Mouse (Mus musculus): ENCODE results near the gene Awat1. TPM values are rescaled to one million over a fixed set of nuclear protein-coding genes. Genes with fewer than 3 reads are reported as not detected.

The Awat1 gene
- polyA plus RNA-seq (2012; rRNA removed) = 0.14 and 0.16 TPM in 2 replicates

DNA sequence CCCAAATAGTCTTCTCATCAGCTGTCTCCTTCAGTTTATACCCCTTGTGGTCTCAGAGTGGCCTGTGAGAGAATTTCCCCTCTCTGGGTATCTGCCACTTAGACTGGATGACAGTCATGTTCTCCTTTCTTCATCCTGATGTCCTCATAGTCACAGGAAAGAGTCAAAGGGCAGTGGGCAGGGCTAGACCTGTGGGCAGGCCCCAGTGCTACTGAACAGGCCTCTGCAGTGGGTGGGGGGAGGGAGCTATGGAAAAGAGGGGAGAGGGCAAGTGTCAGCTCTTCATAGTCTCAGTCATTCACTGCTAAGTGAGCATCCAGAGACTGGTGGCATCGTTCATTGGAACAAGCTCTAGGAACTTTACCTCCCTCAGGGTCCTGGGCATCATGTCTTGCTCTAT, at the start of gene Awat1:
Awat1 (plus strand) TSS at position 301 of the 400 bp plus-strand sequence.
- H3K27ac ChIP-seq (ENCODE audit: control insufficient read depth, insufficient read depth, low read length) = no peak within 1 kb of the TSS
- no peak within 1 kb of the TSS for H3K4me3 ChIP-seq (ENCODE audit: control insufficient read depth, insufficient read depth, low read length)
- H3K36me3 ChIP-seq (ENCODE audit: control insufficient read depth, insufficient read depth, low read length) = no peaks in the 10 kb centered on the region
- no peak for DNase-seq
- WGBS = 100% methylated on average over 1 of the region's 1 CpGs
- TF ChIP-seq POLR2A (IDR thresholded peaks at IDR 0.05; ENCODE audit: control insufficient read depth, extremely low read depth, insufficient read depth, low read length, poor library complexity) = no peak
- TF ChIP-seq CTCF (IDR thresholded peaks at IDR 0.05; ENCODE audit: borderline replicate concordance, control insufficient read depth, extremely low read depth, insufficient read depth, low read length, poor library complexity) = no peak
- no peaks in the 10 kb centered on the region for H3K4me1 ChIP-seq (replicated peaks; ENCODE audit: control insufficient read depth, insufficient read depth, low read length)
- H3K27me3 ChIP-seq (ENCODE audit: control insufficient read depth, insufficient read depth, low read length) = no peaks in the 10 kb centered on the region

DNA sequence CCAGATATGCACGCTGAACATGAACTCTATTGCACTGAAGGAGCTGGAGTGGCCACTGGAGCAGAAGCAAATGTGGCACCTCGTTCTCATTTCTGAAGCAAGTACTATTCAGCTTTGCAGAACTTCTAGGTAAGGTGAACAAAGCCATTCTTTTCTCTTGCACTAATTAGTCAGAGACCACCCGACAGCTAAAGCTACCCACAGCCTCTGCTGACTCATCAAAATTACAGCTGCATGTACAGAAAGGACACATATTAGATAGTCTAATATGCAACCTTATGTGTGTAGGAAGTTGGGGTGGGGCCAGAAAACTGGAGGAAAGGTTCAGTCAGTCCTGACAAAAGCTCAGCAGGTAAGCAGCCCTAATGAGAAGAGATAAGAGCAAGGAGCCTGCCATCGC, 47.6 kb upstream of the Awat1 start, which contains the start of gene Dgat2l6:
Dgat2l6 (plus strand) TSS at position 368 of the 400 bp plus-strand sequence.
- no peaks in the 10 kb centered on the region for H3K36me3 ChIP-seq (ENCODE audit: control insufficient read depth, insufficient read depth, low read length)
- 78% methylated on average over 4 of the region's 4 CpGs for WGBS
- no peak within 1 kb of the TSS for H3K27ac ChIP-seq (ENCODE audit: control insufficient read depth, insufficient read depth, low read length)
- no peaks in the 10 kb centered on the region for H3K27me3 ChIP-seq (ENCODE audit: control insufficient read depth, insufficient read depth, low read length)
- no peaks in the 10 kb centered on the region for H3K4me1 ChIP-seq (replicated peaks; ENCODE audit: control insufficient read depth, insufficient read depth, low read length)
- TF ChIP-seq CTCF (IDR thresholded peaks at IDR 0.05; ENCODE audit: borderline replicate concordance, control insufficient read depth, extremely low read depth, insufficient read depth, low read length, poor library complexity) (no peak), POLR2A (IDR thresholded peaks at IDR 0.05; ENCODE audit: control insufficient read depth, extremely low read depth, insufficient read depth, low read length, poor library complexity) (no peak)
- H3K4me3 ChIP-seq (ENCODE audit: control insufficient read depth, insufficient read depth, low read length) = no peak within 1 kb of the TSS
- no peak for DNase-seq

DNA sequence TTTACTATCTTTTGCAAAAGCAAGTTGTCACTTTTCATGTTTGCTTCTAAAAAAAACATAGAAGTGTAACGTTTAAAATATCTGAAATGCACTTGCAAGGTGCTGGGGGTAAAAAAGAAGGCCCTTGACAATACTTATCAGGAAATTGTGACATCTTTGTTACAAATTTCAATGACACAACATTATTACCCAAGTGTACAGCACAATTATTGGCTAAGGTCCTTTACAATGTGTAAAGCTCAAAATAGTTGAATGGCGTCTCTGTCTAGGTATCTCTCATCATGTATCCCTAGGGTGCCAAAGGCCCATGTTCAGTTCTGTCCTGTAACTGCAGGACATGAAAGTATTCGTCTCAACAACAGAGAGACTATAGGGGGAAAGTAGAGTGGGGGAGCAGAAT, 16.0 kb upstream of the Awat1 start:
- 95% methylated on average over 3 of the region's 3 CpGs for WGBS
- Histone ChIP-seq H3K4me1 (replicated peaks; ENCODE audit: control insufficient read depth, insufficient read depth, low read length) (no peaks in the 10 kb centered on the region), H3K4me3 (ENCODE audit: control insufficient read depth, insufficient read depth, low read length) (no peak overlapping the region), H3K27ac (ENCODE audit: control insufficient read depth, insufficient read depth, low read length) (no peak overlapping the region), H3K36me3 (ENCODE audit: control insufficient read depth, insufficient read depth, low read length) (no peaks in the 10 kb centered on the region), H3K27me3 (ENCODE audit: control insufficient read depth, insufficient read depth, low read length) (no peaks in the 10 kb centered on the region)
- DNase-seq = no peak
- TF ChIP-seq CTCF (IDR thresholded peaks at IDR 0.05; ENCODE audit: borderline replicate concordance, control insufficient read depth, extremely low read depth, insufficient read depth, low read length, poor library complexity) (no peak), POLR2A (IDR thresholded peaks at IDR 0.05; ENCODE audit: control insufficient read depth, extremely low read depth, insufficient read depth, low read length, poor library complexity) (no peak)

DNA sequence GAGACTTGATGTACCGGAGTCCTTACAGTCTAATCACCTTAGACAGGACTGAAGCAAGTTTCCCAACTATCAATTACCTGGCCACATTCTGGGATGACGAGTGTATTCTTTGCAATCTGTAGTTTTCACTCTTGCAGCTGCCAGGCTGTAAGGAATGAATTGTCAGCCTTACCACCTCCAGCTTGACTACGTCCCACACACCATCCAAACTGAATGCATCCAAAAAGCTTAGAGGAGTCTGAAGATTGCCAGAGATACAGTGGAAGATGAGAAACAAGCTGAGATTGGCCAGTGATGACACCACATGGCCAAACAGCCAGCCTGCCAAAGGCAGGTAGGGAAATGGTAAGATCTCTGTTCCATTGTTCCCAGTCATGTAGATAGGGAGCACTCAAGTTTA, 6.4 kb upstream of the Awat1 start:
- Histone ChIP-seq H3K4me1 (replicated peaks; ENCODE audit: control insufficient read depth, insufficient read depth, low read length) (no peaks in the 10 kb centered on the region), H3K27me3 (ENCODE audit: control insufficient read depth, insufficient read depth, low read length) (no peaks in the 10 kb centered on the region), H3K27ac (ENCODE audit: control insufficient read depth, insufficient read depth, low read length) (no peak overlapping the region), H3K36me3 (ENCODE audit: control insufficient read depth, insufficient read depth, low read length) (no peaks in the 10 kb centered on the region), H3K4me3 (ENCODE audit: control insufficient read depth, insufficient read depth, low read length) (no peak overlapping the region)
- TF ChIP-seq POLR2A (IDR thresholded peaks at IDR 0.05; ENCODE audit: control insufficient read depth, extremely low read depth, insufficient read depth, low read length, poor library complexity) = no peak
- no peak for TF ChIP-seq CTCF (IDR thresholded peaks at IDR 0.05; ENCODE audit: borderline replicate concordance, control insufficient read depth, extremely low read depth, insufficient read depth, low read length, poor library complexity)
- 86% methylated on average over 3 of the region's 3 CpGs for WGBS
- DNase-seq = no peak

DNA sequence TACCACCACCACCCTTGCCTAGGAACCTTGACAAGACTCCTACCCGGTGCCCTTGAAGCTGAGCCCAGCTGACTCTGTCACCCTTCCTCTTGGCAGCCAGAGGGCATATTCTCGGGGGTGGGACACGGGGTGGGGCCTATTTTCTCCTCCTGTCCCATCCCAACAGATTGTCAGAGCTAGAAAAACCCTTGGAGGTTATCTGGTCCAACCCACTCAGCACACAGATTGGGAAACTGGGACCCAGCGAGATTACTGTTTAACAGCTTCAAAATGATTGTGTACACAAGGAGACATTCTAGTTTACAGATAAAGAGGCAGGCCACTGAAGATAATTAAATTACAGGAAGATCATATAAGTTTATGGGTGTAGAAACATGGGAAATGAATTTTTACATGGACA, 22.7 kb downstream of the Awat1 start, which contains the start of gene P2ry4:
P2ry4 (minus strand) TSS at position 79 of the 400 bp plus-strand sequence.
- Histone ChIP-seq H3K36me3 (ENCODE audit: control insufficient read depth, insufficient read depth, low read length) (no peaks in the 10 kb centered on the region), H3K4me3 (ENCODE audit: control insufficient read depth, insufficient read depth, low read length) (no peak within 1 kb of the TSS), H3K4me1 (replicated peaks; ENCODE audit: control insufficient read depth, insufficient read depth, low read length) (no peaks in the 10 kb centered on the region), H3K27ac (ENCODE audit: control insufficient read depth, insufficient read depth, low read length) (no peak within 1 kb of the TSS), H3K27me3 (ENCODE audit: control insufficient read depth, insufficient read depth, low read length) (no peaks in the 10 kb centered on the region)
- WGBS = 77% methylated on average over 4 of the region's 4 CpGs
- TF ChIP-seq POLR2A (IDR thresholded peaks at IDR 0.05; ENCODE audit: control insufficient read depth, extremely low read depth, insufficient read depth, low read length, poor library complexity) (no peak), CTCF (IDR thresholded peaks at IDR 0.05; ENCODE audit: borderline replicate concordance, control insufficient read depth, extremely low read depth, insufficient read depth, low read length, poor library complexity) (no peak)
- DNase-seq = no peak

DNA sequence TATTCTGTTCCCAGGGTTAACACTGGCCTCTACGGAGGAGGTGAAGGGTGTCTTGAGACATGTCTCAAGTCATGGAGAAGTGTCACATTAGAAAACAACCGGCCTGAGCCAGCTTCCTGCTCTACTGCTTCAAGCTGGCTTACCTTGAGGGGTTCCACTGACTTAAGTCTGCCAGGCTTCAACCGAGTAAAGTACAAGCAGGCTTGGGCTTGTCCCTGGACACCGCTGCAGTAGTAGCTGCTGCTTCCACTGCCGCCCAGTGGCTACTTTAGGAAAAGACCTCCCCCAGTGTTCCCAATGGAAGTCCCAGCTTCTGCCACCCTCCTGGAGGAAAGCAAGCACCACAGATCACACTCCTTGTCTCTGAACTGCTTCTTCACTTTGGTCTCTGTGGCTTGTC, 25.4 kb downstream of the Awat1 start:
- no peak for DNase-seq
- Histone ChIP-seq H3K4me3 (ENCODE audit: control insufficient read depth, insufficient read depth, low read length) (no peak overlapping the region), H3K4me1 (replicated peaks; ENCODE audit: control insufficient read depth, insufficient read depth, low read length) (no peaks in the 10 kb centered on the region), H3K27me3 (ENCODE audit: control insufficient read depth, insufficient read depth, low read length) (no peaks in the 10 kb centered on the region), H3K27ac (ENCODE audit: control insufficient read depth, insufficient read depth, low read length) (no peak overlapping the region), H3K36me3 (ENCODE audit: control insufficient read depth, insufficient read depth, low read length) (no peaks in the 10 kb centered on the region)
- WGBS = 68% methylated on average over 5 of the region's 5 CpGs
- TF ChIP-seq POLR2A (IDR thresholded peaks at IDR 0.05; ENCODE audit: control insufficient read depth, extremely low read depth, insufficient read depth, low read length, poor library complexity) (no peak), CTCF (IDR thresholded peaks at IDR 0.05; ENCODE audit: borderline replicate concordance, control insufficient read depth, extremely low read depth, insufficient read depth, low read length, poor library complexity) (no peak)

DNA sequence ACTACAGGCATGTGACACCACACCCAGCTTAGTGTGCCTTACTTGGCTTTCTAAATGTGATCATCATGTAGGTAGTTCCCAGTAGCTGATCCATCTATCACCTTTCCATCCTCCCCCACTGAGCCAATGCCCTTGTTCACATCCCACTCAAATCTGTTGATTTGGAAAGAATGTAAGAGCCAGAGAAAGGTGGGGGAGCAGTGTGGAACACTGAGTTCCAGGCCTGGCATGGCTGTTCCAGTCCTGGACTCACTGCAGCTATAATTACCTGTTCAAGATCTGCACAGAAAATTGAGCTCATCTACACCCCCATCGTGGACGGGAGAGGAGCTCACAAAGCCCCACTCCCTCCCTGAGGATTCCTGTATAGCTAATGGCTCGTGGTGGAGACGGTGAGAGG, 27.7 kb downstream of the Awat1 start:
- 92% methylated on average over 4 of the region's 4 CpGs for WGBS
- DNase-seq = no peak
- no peaks in the 10 kb centered on the region for H3K4me1 ChIP-seq (replicated peaks; ENCODE audit: control insufficient read depth, insufficient read depth, low read length)
- TF ChIP-seq CTCF (IDR thresholded peaks at IDR 0.05; ENCODE audit: borderline replicate concordance, control insufficient read depth, extremely low read depth, insufficient read depth, low read length, poor library complexity) (no peak), POLR2A (IDR thresholded peaks at IDR 0.05; ENCODE audit: control insufficient read depth, extremely low read depth, insufficient read depth, low read length, poor library complexity) (no peak)
- no peaks in the 10 kb centered on the region for H3K36me3 ChIP-seq (ENCODE audit: control insufficient read depth, insufficient read depth, low read length)
- H3K27ac ChIP-seq (ENCODE audit: control insufficient read depth, insufficient read depth, low read length) = no peak overlapping the region
- H3K4me3 ChIP-seq (ENCODE audit: control insufficient read depth, insufficient read depth, low read length) = no peak overlapping the region
- H3K27me3 ChIP-seq (ENCODE audit: control insufficient read depth, insufficient read depth, low read length) = no peaks in the 10 kb centered on the region

Measured in thymus, adult 2 months (tissue).